Mouse (Mus musculus) hindbrain, postnatal 0 days (tissue): ENCODE measurements around the gene Hist2h2ab. TPM values are rescaled to one million over a fixed set of nuclear protein-coding genes. Genes with fewer than 3 reads are reported as not detected.
A peak's percentile ranks its signal among the peaks of the same experiment; 100 is the strongest.

Experiments used
- ATAC-seq: fragments of 200-750 bp; cut with Nextera tagmentation; 2 replicates; pipeline ENCODE4 v1.8.0; 2017; ENCODE audit warnings: mild to moderate bottlenecking, moderate TSS enrichment, moderate library complexity
- DNase-seq: peaks from one replicate; pipeline ENCODE4 v3.0.0-alpha.2; 2015; ENCODE audit warnings: low spot score
- H3K27ac ChIP-seq: fragments of 300-500 bp; sonication (generic); 2 replicates; pipeline ENCODE4 v1.5.1; 2014; ENCODE audit warnings: mild to moderate bottlenecking
- H3K27me3 ChIP-seq: fragments of 300-500 bp; sonication (generic); 2 replicates; pipeline ENCODE4 v1.6.1; 2014; ENCODE audit warnings: low read length, mixed read lengths; ENCODE audit not compliant: insufficient read depth
- H3K36me3 ChIP-seq: fragments of 300-500 bp; sonication (generic); 2 replicates; pipeline ENCODE4 v1.6.1; 2014; ENCODE audit warnings: low read length, mixed read lengths; ENCODE audit not compliant: insufficient read depth
- H3K4me1 ChIP-seq: fragments of 300-500 bp; sonication (generic); 2 replicates; pipeline ENCODE4 v1.6.1; 2014; ENCODE audit warnings: antibody characterized with exemption, low read length, mixed read lengths; ENCODE audit not compliant: insufficient read depth
- H3K4me2 ChIP-seq: fragments of 300-500 bp; sonication (generic); 2 replicates; pipeline ENCODE4 v1.6.1; 2014; ENCODE audit warnings: low read depth, mild to moderate bottlenecking, low read length, moderate library complexity, mixed read lengths
- H3K4me3 ChIP-seq: fragments of 300-500 bp; sonication (generic); 2 replicates; pipeline ENCODE4 v1.5.1; 2014; ENCODE audit warnings: low read length
- H3K9ac ChIP-seq: fragments of 300-500 bp; sonication (generic); replicated peaks from 2 replicates; pipeline ENCODE4 v1.6.1; 2014; ENCODE audit warnings: mild to moderate bottlenecking, low read length, moderate library complexity, mixed read lengths
- H3K9me3 ChIP-seq: fragments of 300-500 bp; sonication (generic); 2 replicates; pipeline ENCODE4 v1.6.1; 2016; ENCODE audit warnings: low read length, mixed read lengths
- CTCF ChIP-seq: IDR thresholded peaks from 2 replicates; pipeline ENCODE4 v1.5.1; 2016; ENCODE audit warnings: antibody characterized with exemption, control low read depth, low read depth
- WGBS: fragments of 180-500 bp; shearing (Covaris S2); extraction: QIAGEN DNeasy Blood & Tissue Kit; methylation state at CpG from one replicate; pipeline ENCODE4 v1.1.7; 2014; 5-methylcytosine and 5-hydroxymethylcytosine counted together
- polyA plus RNA-seq: library from polyadenylated mRNA; unstranded; fragments of >200 nt; fragmentation: Nextera tagmentation; extraction: Ambion mirVana; gene quantifications from 2 replicates; pipeline ENCODE4 v1.2.1, GENCODE M21; 2015
- total RNA-seq: library from RNA; depleted of rRNA; stranded (reverse); fragments of >200 nt; gene quantifications from 2 replicates; pipeline ENCODE4 v1.2.3, GENCODE M21; 2014

The Hist2h2ab gene
- total and polyA plus RNA-seq, 2 experiments from 2014 or later, result 161 TPM; not detected in 1

GRCm38 (mm10) chr3:96257190-96257589, 37.5 kb downstream of the Hist2h2ab start:
- Histone ChIP-seq H3K4me3 (no peak overlapping the region), H3K4me2 (no peak overlapping the region), H3K27me3 (no peaks in the 10 kb centered on the region), H3K4me1 (peaks cover 6% of the 10 kb centered on the region; the same call in 1 of the 2 replicates), H3K36me3 (no peaks in the 10 kb centered on the region), H3K9me3 (no peaks in the 10 kb centered on the region), H3K9ac (no peak overlapping the region), H3K27ac (no peak overlapping the region)
- no peak for TF ChIP-seq CTCF
- ATAC-seq (no peak), DNase-seq (no peak)
- WGBS, result 82% methylated on average over 3 of the region's 3 CpGs

GRCm38 (mm10) chr3:96260220-96260619, 40.6 kb downstream of the Hist2h2ab start:
- Histone ChIP-seq H3K9me3 (no peaks in the 10 kb centered on the region), H3K9ac (no peak overlapping the region)
- WGBS, result 91% methylated on average over 5 of the region's 5 CpGs

GRCm38 (mm10) chr3:96261623-96262022, 42.0 kb downstream of the Hist2h2ab start:
- WGBS, result 45% methylated on average over 3 of the region's 3 CpGs

More at GRCm38 (mm10) chr3:96260220-96260619, 40.6 kb downstream of the Hist2h2ab start:
- no peaks in the 10 kb centered on the region for H3K27me3 ChIP-seq
- DNase-seq (no peak), ATAC-seq (no peak)
- no peak overlapping the region for H3K27ac ChIP-seq
- peaks cover 17% of the 10 kb centered on the region; the same call in 1 of the 2 replicates for H3K4me1 ChIP-seq
- H3K4me2 ChIP-seq, result no peak overlapping the region
- H3K36me3 ChIP-seq, result no peaks in the 10 kb centered on the region
- TF ChIP-seq CTCF, result no peak
- no peak overlapping the region for H3K4me3 ChIP-seq

GRCm38 (mm10) chr3:96262216-96262875, 42.7 kb downstream of the Hist2h2ab start:
- peak overlapping the region; percentile 77 for H3K4me2 ChIP-seq
- H3K4me3 ChIP-seq, result peak overlapping the region; percentile 50
- H3K9ac ChIP-seq, result peak overlapping the region; percentile 78
- peak; percentile 92 for DNase-seq
- H3K27me3 ChIP-seq, result no peaks in the 10 kb centered on the region
- WGBS, result under 1% methylated on average over 19 of the region's 19 CpGs
- H3K9me3 ChIP-seq, result no peaks in the 10 kb centered on the region
- H3K27ac ChIP-seq, result peak overlapping the region; percentile 97
- H3K4me1 ChIP-seq, result peaks cover 17% of the 10 kb centered on the region; the same call in 1 of the 2 replicates
- no peaks in the 10 kb centered on the region for H3K36me3 ChIP-seq
- peak; percentile 77 for ATAC-seq
- no peak for TF ChIP-seq CTCF

More at GRCm38 (mm10) chr3:96261623-96262022, 42.0 kb downstream of the Hist2h2ab start:
- H3K4me3 ChIP-seq, result peak overlapping the region; percentile 50
- no peaks in the 10 kb centered on the region for H3K9me3 ChIP-seq
- peak overlapping the region; percentile 78 for H3K9ac ChIP-seq
- peaks cover 17% of the 10 kb centered on the region; the same call in 1 of the 2 replicates for H3K4me1 ChIP-seq
- H3K4me2 ChIP-seq, result peak overlapping the region; percentile 77
- peak overlapping the region; percentile 97 for H3K27ac ChIP-seq
- H3K27me3 ChIP-seq, result no peaks in the 10 kb centered on the region
- peak; percentile 31; the same call in 1 of the 2 replicates for TF ChIP-seq CTCF
- ATAC-seq (no peak), DNase-seq (no peak)
- no peaks in the 10 kb centered on the region for H3K36me3 ChIP-seq

GRCm38 (mm10) chr3:96262979-96263550, 43.4 kb downstream of the Hist2h2ab start, which contains the start of gene Hist2h4:
Gene Hist2h4, minus strand, starts transcription at chr3:96263311.
- Histone ChIP-seq H3K4me2 (peak within 1 kb of the TSS; percentile 77), H3K9me3 (no peaks in the 10 kb centered on the region), H3K4me1 (peaks cover 19% of the 10 kb centered on the region), H3K27me3 (no peaks in the 10 kb centered on the region), H3K9ac (peak within 1 kb of the TSS; percentile 78), H3K4me3 (peak within 1 kb of the TSS; percentile 50), H3K36me3 (no peaks in the 10 kb centered on the region), H3K27ac (peak within 1 kb of the TSS; percentile 97)
- peak; percentile 65 for TF ChIP-seq CTCF
- DNase-seq (peak; percentile 97), ATAC-seq (peak; percentile 91)
- 1% methylated on average over 40 of the region's 40 CpGs for WGBS

GRCm38 (mm10) chr3:96263558-96264403, 44.1 kb downstream of the Hist2h2ab start:
- peak; percentile 57 for ATAC-seq
- 3% methylated on average over 27 of the region's 27 CpGs for WGBS
- no peak for TF ChIP-seq CTCF

More at GRCm38 (mm10) chr3:96263558-96264403, 44.1 kb downstream of the Hist2h2ab start:
- peak overlapping the region; percentile 51 for H3K9ac ChIP-seq
- no peaks in the 10 kb centered on the region for H3K36me3 ChIP-seq
- peaks cover 20% of the 10 kb centered on the region for H3K4me1 ChIP-seq
- DNase-seq, result peak; percentile 64
- H3K27ac ChIP-seq, result peak overlapping the region; percentile 97
- no peaks in the 10 kb centered on the region for H3K9me3 ChIP-seq
- H3K4me2 ChIP-seq, result peak overlapping the region; percentile 77
- H3K27me3 ChIP-seq, result no peaks in the 10 kb centered on the region
- peak overlapping the region; percentile 50 for H3K4me3 ChIP-seq
